Mouse (Mus musculus) heart, postnatal 0 days (tissue): Measurements from ENCODE around the gene Heg1.

Source experiments
- CTCF ChIP-seq: IDR thresholded peaks from 2 replicates; pipeline ENCODE4 v1.5.1; 2016; ENCODE audit warnings: antibody characterized with exemption, control low read depth, low read depth
- EP300 ChIP-seq: IDR thresholded peaks from 2 replicates; pipeline ENCODE4 v1.6.1; 2016; ENCODE audit warnings: antibody characterized with exemption, low read depth

DNA sequence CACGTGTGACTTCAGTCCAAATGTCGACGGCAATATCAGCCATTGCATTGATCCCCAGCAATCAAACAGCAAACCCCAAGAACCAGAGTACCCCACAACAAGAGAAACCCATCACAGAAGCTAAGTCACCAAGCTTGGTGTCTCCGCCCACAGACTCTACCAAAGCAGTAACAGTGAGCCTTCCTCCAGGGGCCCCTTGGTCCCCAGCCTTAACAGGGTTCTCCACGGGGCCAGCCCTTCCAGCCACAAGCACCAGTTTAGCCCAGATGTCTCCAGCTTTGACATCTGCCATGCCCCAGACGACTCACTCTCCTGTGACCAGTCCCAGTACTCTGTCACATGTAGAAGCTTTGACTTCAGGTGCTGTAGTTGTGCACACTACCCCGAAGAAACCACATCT lies 42.7 kb downstream of the Heg1 start:
- TF ChIP-seq CTCF (no peak), EP300 (no peak)
